Mouse (Mus musculus): ENCODE data around the gene Pafah1b2.

GRCm38 (mm10) chr9:46046724-46047517 lies 34.4 kb upstream of the Pafah1b2 start:
- no peak for TF ChIP-seq CTCF (IDR thresholded peaks at IDR 0.05; ENCODE audit: borderline replicate concordance, insufficient read depth, low read depth, low read length)
- TF ChIP-seq POLR2A (IDR thresholded peaks at IDR 0.05; ENCODE audit: borderline replicate concordance, insufficient read depth, low read length), result no peak
